Mouse (Mus musculus) urinary bladder, postnatal 25 days (tissue): ENCODE data around the gene Epx.
A peak's percentile ranks its signal among the peaks of the same experiment; 100 is the strongest.
"Not testable (repeated sequence)": the region's sequence is repeated elsewhere in the genome, so short reads cannot be mapped to it uniquely, and the experiment has no call there.

Experiments
- DNase-seq: peaks from one replicate; pipeline ENCODE4 v3.0.0; 2022; ENCODE audit warnings: low spot score

Gene Epx

DNA sequence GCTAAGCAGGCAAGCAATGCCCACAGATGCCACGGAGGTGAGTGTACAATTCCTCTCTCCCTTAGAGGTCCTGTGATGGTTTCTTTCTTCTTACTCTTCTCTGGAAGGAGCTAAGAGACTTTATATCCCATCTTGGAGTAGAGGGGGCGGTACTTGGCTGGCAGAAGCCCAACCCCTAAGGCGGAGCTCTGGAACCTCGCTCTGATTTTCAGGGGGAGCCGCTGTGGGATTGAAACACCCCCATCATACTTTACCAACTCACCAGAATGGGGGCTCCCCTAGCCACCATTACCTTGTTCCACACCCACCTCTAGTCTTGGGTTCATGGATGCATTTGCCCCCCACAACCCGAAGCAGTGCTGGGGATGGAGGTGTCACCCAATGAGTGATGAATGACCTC lies at the start of gene Epx:
Gene Epx, minus strand, starts transcription at position 101 of the 400 bp plus-strand sequence.
- DNase-seq: no peak

DNA sequence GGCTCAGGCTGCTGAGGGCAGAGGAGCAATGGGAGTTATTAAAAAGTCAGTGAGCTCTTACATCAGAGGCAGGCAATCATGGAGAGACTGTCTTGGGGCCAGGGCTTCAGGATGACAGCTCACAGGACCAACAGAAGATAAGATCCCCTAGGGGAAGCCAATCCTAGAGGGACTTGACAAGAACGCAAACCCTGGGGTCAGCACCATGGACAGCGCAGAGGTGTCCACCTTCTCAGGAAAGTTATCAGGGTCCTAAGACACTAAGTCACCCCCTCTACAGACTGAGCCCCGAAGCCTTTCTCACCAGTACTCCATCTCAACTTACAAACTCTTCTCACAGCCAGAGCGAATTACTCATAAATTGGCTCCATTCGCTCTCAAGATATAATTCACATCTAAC lies 45.6 kb upstream of the Epx start, which contains the start of gene Olfr464:
Gene Olfr464, minus strand, starts transcription at position 2 of the 400 bp plus-strand sequence.
- DNase-seq: peak; percentile 4

DNA sequence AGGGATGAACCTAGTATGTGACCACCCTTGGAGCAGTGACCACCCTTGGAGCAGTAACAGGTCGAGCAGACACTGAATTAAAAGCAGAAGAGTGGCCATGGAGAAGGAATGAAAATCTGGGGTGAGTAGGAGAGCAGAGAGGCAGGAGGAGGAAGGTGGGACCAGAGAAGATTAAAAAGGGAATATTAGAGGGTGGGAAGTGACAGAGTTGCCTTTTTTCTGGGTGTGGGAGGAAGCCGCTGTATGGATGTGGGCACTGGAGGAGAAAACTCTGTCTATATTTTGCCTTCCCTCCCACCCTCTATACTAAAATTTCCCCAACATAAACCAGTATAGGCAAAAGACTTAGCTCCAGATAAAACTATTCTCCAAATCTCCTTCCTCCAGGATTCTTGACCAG lies 45.0 kb upstream of the Epx start:
- DNase-seq: no peak

DNA sequence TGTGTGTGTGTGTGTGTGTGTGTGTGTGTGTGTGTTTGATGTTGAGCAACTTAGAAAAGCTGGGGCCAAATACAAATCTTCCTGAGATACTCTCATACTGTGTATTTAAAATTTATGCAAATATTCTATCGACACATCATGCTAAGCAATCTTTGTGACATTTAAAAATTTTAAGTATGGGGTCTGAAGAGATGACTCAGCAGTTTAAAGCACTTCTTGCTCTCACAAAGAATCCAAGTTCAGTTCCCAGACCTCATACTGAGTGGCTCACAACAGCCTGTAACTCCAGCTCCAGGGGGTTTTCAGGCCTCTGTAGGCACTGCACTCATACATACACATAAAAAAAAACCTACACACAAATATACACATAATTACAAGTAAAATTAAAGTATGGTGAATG lies 40.7 kb upstream of the Epx start:
- no peak for DNase-seq

DNA sequence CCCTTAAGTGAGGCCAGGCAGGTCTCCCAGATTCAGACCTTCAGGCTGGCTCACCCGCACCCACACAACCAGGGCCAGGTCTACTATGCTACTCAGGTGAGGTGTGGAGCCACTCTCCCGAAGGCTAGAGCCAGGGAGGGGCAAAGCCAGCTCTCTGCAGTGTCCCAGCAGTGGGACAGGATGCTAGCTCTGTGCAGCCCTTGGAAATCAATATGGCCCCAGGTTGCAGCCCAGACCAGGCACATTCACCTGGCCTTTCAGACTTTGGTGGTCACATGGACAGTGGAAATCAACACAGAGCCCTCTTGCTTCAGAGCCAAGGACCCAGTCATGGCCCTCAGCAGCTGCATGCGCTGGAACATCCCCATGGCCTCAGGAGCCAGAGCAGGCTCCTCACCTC lies 29.0 kb upstream of the Epx start:
- DNase-seq: no peak

DNA sequence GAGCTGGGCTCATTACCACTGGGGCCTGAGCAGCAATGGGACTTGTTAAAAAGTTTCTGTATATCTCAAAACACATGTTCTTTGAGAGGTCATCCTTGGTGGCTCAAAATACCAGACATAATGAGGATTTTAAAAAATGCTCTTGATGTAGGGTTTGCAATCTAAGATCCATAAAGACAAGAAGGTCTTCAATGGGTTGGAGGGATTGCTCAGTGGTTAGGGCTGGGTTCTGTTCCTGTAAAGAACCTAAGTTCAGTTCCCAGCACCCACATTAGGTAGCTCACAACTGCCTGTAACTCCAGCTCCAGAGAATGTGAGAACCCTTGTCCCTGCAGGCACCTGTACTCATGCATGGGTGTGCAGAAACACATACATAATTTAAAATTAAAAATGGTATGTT lies 22.0 kb upstream of the Epx start, which contains the start of gene Olfr463:
Gene Olfr463, minus strand, starts transcription at position 101 of the 400 bp plus-strand sequence.
- DNase-seq: no peak

DNA sequence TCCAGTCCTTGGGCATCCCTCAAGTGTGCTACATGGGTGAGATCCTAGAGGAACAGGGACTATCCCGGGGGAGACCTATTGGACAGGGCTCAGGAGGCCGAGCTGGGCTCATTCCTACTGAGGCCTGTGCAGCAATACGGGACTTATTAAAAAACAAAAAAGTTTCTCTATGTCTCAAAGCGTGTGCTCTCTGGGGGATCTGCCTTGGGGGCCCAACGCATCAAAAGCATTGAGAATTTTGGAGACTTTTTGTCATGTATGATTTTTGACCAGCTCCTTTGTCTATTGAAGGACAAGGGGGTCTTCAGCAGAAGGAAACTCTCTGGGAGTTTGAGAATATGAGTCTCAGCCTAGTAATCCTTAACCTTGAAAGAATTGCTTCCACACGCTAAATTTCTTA lies 16.8 kb upstream of the Epx start, which contains the start of gene Olfr462:
Gene Olfr462, minus strand, starts transcription at position 101 of the 400 bp plus-strand sequence.
- DNase-seq: no peak

DNA sequence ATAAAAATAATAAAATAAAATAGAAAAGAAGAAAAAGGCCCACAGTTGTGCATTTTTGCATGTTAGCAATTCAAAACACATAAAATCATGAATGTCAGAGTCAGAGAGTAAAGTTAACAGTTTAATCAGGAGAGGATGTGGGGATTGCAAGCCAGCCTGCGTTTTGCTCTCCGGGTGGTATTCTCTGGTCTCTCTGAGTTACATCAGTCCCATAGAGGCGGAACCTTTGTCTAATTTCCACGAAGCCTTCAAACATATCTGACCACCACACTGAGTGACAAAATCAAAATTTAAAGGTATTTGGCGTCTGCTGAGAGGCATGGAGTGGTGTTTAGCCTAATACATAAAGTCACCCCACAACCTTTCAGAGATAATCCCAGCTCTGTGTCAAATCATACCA lies 9.5 kb upstream of the Epx start:
- DNase-seq: no peak

DNA sequence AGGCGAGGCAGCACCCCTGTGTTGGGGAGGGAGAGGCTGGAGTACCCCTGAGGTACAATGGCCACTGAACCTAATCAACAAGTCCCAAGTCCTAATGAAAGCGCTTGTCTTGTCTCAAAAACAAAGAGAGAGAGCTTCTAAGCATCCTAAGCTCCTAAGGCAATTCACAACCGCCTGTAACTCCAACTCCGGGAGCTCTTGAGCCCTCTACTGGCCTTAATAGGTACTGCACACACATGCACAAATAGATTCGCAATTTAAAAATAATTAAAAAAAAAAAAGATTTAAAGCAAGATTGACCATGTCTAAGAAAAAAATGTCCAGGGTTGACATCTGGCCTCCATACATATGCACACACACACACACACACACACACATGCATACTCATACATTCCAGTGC lies 8.2 kb upstream of the Epx start:
- DNase-seq: no peak

DNA sequence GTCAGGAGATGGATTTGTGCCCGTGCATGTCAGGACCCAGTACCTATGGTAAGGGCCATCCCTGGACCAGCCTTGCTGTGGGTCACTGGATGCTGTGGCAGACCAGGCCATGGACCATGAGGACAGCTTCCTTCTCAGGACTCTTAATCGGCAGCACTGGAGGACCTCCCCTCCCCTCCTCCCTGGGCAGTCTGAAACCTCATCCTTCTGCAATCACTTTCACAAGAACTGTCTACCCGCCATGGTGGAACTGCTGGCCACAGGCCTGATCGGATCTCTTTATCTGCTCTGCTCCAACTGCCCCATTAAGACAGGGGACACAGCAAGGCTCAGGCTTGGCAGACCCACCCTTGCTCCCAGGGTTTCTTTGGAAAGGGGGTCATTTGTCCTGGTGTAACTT lies 6.4 kb upstream of the Epx start:
- no peak for DNase-seq

DNA sequence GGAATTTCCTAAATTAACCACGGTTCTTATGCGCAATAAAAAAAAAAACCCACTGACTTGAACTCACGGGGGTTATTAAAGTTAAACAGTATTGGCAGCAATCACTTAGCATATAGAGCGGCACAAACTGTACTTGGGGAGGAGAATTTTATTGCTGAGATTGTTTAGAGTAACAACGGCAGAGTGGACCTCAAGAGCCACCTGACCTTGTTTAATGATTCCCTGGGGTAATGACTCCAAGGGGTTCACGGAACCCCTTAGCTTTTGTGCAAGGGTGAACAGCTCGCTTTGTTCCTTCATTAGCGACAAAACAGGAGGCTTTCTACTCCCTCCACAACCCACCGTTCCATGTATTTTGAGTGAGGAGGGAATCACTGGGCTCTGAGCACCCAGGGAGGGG lies 4.5 kb upstream of the Epx start:
- no peak for DNase-seq

DNA sequence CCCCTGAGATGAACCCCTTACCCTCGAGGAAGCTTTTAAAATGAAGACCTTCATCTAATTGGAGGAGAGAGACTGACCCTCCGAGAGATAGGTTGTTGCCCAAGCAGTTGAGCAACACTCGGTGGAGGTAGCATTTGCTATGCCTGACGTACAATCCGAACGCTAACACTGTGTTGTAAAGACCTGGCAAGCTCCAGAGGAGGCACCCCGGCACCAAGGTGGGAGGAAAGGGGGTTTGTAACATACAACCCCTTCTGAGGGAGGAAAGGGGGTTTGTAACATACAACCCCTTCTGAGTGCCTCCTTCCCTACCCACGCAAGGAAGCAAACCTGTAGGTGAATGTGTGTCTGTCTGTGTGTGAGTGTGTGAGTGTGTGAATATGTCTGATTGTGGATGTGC lies 3.6 kb downstream of the Epx start:
- DNase-seq: no peak

DNA sequence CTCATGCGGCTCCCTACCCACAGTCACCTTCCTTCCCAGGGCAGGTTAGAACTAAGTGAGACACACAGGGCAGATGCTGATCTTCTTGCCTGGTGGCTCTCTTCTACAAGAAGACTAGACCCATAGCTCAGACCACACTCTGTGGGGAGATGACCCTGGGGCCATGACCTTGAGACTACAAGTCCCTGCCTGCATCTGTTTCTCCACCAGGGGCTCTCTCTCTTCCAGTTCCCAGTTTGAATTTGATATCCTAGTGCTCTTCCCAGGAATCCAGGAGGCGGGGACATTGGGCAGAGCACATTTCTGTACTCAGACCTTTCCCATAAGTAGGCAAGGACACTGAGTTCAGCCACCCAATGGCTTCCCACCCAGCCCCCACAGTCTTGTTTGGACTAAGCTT lies 5.2 kb downstream of the Epx start:
- no peak for DNase-seq

DNA sequence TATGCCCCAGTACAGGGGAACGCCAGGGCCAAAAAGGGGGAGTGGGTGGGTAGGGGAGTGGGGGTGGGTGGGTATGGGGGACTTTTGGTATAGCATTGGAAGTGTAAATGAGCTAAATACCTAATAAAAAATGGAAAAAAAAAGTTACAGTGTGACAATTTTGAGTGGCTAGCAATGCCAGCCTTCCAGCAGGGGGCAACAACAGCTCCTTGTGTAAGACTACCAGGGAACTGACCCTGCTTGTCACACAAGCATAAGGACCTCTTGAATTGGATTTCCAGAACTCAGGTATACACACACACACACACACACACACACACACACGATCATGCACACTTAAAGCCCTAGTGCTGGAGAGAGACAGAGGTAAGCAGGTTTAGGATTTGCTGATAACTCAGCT lies 8.4 kb downstream of the Epx start:
- DNase-seq: not testable (repeated sequence)

DNA sequence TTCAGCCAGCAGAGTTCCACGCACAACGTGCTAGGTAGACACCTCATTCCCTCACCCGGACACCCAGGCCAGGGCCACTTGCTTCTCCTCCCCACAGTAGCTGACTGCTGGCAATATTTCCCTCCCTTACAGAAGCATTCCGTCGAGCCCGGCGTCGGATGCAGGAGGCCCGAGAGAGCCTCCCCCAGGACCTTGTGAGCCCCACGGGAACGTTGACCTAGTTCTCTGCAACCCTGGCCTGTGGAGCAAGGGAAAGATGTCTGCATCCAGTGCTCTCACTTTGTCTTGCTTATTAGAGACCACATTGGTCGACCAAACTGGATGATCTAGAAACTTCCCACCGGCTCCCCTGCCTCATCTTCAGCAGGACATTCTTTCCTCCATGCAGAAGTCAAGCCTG lies 12.5 kb downstream of the Epx start:
- DNase-seq: no peak

DNA sequence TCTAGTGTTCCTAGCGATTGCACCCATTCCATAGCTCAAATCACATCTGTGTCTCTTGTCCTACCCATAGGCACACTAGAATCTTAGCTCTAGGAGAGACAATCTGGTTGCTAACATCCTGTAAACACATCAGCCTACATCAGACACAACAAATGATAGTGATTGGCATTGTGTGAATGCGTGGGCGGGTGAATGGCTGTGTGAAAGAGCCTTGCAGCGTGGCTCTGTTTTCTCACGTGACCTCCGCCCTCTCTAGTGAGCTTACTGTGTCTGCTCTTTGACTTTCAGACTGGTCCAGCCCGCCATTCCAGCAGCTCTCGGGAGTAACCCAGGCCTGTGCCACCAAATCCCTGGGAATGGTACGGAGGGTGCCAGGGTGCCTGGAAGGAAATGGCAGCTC lies 14.9 kb downstream of the Epx start:
- no peak for DNase-seq

DNA sequence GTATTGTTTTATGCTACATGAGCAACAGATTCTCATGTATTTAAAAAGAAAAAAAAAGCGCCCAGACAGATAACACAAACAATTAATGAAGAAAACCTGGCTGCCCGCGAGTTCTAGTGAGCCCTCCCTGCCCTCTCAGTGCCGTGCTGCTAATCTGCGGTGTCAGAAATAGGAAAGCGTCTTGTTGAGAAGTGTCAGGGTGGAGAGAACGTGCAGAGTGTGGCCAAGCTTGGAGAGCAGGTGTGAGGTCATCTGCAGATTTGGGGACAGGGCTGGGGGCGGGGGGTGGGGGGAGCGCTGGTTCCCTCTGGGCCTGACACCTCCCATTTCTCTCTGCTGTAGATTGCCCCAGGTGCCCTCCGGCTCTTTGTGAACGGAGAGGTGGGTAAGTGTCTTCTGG lies 16.1 kb downstream of the Epx start:
- no peak for DNase-seq

DNA sequence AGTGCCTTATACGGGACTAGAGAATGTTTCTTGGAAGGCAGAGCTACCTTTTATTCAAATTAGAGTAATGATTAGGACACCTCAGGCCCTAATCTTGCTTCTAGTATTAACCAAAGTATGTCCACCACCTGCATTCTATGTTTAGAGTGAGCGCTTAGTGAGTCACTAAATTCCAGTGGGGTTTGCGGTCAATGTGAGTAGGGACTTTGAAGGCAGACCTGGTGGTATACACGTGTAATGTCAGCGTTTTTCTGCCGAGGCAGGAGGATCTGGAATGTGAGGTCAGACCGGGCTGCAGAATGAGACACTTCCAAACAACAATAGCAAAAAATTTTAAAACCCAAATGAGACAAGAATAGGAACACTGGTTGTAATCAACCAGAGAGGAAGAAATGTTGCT lies 20.8 kb downstream of the Epx start:
- no peak for DNase-seq

DNA sequence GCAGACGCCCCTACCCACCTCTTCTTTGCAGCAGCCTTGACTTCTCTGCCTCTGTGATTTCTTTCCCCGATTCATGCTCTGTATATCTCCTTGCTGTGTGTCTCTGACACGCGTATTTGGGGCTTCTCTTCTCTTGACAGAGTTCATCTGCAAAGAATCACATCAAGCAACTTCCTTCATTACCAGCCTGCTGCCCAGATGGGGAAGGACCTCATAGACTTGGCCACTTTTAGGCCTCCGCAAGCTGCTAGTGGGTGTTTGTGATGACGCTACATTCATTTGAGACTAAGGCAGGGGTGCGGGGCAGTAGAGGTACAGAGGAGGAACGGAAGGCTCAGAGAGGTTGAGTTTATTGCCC lies 21.8 kb downstream of the Epx start:
- peak; percentile 5 for DNase-seq

DNA sequence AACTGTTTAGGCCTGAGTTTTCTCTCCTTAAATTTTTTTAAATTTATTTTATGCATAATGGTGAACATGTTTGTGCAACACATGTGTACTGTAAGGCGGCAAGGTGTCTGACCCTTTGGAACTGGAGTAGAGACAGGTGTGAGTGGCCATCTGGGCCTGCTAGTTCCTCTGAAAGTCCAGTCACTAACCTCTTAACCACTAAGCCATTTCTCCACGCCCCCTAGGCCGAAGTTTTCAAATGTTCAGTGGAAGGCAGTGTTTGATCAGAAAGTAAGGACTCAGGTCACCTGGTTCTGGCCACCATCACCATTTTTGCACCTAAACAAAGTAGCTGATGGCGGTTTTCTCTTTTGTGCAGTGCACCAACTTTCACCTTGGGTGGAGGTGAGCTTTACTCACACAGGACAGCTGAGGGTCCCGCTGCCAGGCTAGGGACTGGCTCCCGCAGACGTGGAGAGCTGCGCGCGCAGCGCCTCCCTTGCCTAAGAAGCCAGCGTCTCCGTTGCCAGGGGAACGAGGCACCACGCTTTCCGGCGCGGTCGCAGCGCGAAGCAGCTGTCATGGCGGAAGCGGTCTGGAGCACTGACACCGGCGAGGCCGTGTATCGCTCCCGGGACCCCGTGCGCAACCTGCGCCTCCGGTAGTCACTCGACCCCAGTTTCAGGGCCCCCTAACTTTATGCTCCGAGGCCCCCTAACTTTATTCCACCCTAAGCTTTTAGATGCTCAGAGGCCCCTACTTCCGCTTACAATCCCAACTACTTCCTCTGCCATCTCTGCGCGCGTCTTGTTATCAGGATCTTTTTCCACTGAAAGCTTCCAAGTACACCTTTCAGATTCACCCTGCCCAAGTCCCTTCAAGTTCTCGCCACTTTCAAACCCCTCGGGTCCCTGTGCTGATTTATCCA lies 22.4 kb downstream of the Epx start, which contains the start of gene Mks1:
Gene Mks1, plus strand, starts transcription at position 526 of the 907 bp plus-strand sequence.
- peak; percentile 85 for DNase-seq

DNA sequence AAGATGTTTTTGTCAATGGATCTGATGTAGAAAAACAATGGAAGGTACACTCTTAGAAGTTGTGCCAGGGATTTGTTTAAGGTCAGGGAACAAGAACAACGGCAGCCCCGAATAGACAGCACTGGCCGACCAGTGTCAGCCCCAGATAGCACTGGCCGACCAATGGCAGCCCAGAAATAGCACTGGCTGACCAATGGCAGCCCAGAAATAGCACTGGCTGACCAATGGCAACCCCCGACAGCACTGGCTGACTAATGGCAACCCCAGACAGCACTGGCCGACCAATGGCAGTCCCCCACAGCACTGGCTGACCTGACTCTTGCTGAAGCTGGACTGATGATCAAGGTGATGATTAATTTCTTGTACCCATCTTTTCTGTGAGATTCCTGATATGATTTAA lies 27.5 kb downstream of the Epx start:
- DNase-seq: no peak

DNA sequence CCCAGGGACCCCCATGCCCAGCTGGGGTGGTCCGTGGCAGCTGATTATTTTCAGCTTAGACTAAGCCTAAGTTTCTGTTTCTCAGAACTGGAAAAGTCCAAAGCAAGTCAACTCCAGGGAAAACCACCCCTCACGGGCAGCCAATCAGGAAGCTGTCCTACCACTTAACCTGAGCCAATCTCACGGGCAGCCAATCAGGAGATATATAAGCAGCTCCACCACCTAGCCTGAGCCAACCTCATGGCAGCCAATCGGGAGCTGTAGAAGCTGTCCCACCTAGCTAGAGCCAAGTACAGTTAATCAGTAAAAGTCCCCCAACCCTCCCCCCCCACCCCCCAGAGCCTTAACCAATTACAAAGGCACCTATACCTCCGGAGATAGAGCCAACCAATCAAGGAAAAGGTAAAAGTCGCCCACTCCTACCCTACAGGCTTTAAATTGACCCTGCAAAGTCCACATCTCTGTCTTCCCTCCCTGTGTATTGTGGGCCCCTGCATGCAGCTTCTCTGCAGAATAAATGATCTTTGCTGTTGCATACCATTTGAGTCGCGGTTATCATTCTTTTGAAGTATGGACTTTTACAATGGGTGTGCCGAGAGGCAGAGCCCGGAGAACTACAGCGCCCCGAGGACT lies 28.3 kb downstream of the Epx start:
- DNase-seq: no peak

DNA sequence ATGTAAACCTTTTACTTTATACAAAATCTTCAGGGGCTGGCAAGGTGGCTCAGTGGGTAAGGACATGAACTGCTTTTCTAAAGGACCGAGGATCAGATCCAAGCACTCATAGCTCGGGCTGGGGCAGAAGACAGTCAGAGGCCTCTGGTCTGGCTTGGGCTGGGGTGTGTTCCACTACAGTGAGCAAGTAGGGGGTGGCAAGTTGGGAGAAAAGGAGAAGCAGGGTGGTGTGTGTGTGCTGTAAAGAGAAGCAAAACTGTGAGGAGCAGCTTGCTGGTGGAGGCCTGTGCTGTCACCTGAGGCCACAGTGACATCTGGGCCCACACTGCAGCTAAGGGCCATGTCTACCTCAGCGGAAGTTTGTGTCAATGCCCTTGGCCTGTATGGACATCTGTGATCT lies 33.9 kb downstream of the Epx start:
- DNase-seq: no peak
